In genomic region chr2:146510780-146511179, GRCm38 (mm10) we compare ENCODE assay signal across 8 mouse cellular contexts. TPM values are rescaled to one million over a fixed set of nuclear protein-coding genes. Genes with fewer than 3 reads are reported as not detected.
DNase-seq lines count a peak whose midpoint lies in the region; ATAC-seq lines count a peak whose summit lies in the region.

No protein-coding gene starts in this region.

- H3K4me1 ChIP-seq in lung, embryonic 16.5 days (replicated peaks; ENCODE audit: control insufficient read depth, insufficient read depth, low read length): peaks cover 4% of the 10 kb centered on the region; the same call in 1 of the 2 replicates
- peaks cover 3% of the 10 kb centered on the region for H3K4me1 ChIP-seq in intestine, embryonic 15.5 days (replicated peaks)
- H3K4me1 ChIP-seq in neural tube, embryonic 12.5 days: peaks cover 7% of the 10 kb centered on the region

- H3K27ac ChIP-seq in lung, embryonic 16.5 days (ENCODE audit: low read length): no peak overlapping the region
- H3K27ac ChIP-seq in intestine, embryonic 15.5 days: no peak overlapping the region
- no peak overlapping the region for H3K27ac ChIP-seq in neural tube, embryonic 12.5 days

- H3K4me3 ChIP-seq in lung, embryonic 16.5 days (ENCODE audit: low read length): peak overlapping the region; percentile 76
- peak overlapping the region; percentile 87 for H3K4me3 ChIP-seq in intestine, embryonic 15.5 days (replicated peaks)
- H3K4me3 ChIP-seq in neural tube, embryonic 12.5 days: peak overlapping the region; percentile 69; the same call in 1 of the 2 replicates

- intact Hi-C loops in left cerebral cortex, postnatal 4 days (cut with DNase I): no loop called here

- no peaks in the 10 kb centered on the region for H3K9me3 ChIP-seq in lung, embryonic 16.5 days (ENCODE audit: control insufficient read depth, low read length)
- no peaks in the 10 kb centered on the region for H3K9me3 ChIP-seq in intestine, embryonic 15.5 days
- H3K9me3 ChIP-seq in neural tube, embryonic 12.5 days: no peaks in the 10 kb centered on the region

- no peaks in the 10 kb centered on the region for H3K27me3 ChIP-seq in lung, embryonic 16.5 days (ENCODE audit: control insufficient read depth, insufficient read depth, low read depth, low read length)
- no peaks in the 10 kb centered on the region for H3K27me3 ChIP-seq in intestine, embryonic 15.5 days (replicated peaks)
- no peaks in the 10 kb centered on the region for H3K27me3 ChIP-seq in neural tube, embryonic 12.5 days (replicated peaks)

- peak overlapping the region; percentile 73 for H3K4me2 ChIP-seq in lung, embryonic 16.5 days (ENCODE audit: low read depth, low read length)
- H3K4me2 ChIP-seq in intestine, embryonic 15.5 days (replicated peaks): peak overlapping the region; percentile 87
- peak overlapping the region; percentile 76 for H3K4me2 ChIP-seq in neural tube, embryonic 12.5 days (replicated peaks)

- no peak for ATAC-seq in CD4-positive, CD25-positive, alpha-beta regulatory T cell, adult 4 months
- no peak for ATAC-seq in lung, embryonic 16.5 days (ENCODE audit: low read depth)
- no peak for ATAC-seq in intestine, embryonic 15.5 days
- no peak for ATAC-seq in neural tube, embryonic 12.5 days (ENCODE audit: low FRiP score, low read depth)

- WGBS in lung, embryonic 16.5 days: 40% methylated on average over 1 of the region's 1 CpGs
- 35% methylated on average over 1 of the region's 1 CpGs for WGBS in intestine, embryonic 15.5 days
- 33% methylated on average over 1 of the region's 1 CpGs for WGBS in neural tube, embryonic 12.5 days

- peak; percentile 11 for DNase-seq in CD4-positive, CD25-positive, alpha-beta regulatory T cell, adult 2 months (ENCODE audit: low read depth, low spot score)
- no peak for DNase-seq in lung, adult 18-20 months
- DNase-seq in adrenal gland, adult 2 months: no peak
- DNase-seq in left cerebral cortex, postnatal 4 days: no peak

- no peaks in the 10 kb centered on the region for H3K36me3 ChIP-seq in lung, embryonic 16.5 days (ENCODE audit: control insufficient read depth, insufficient read depth, low read length)
- no peaks in the 10 kb centered on the region for H3K36me3 ChIP-seq in intestine, embryonic 15.5 days
- H3K36me3 ChIP-seq in neural tube, embryonic 12.5 days: no peaks in the 10 kb centered on the region

- H3K9ac ChIP-seq in lung, embryonic 16.5 days (ENCODE audit: low read length): peak overlapping the region; percentile 92; the same call in 1 of the 2 replicates
- no peak overlapping the region; the same call in 1 of the 2 replicates for H3K9ac ChIP-seq in intestine, embryonic 15.5 days
- peak overlapping the region; percentile 76 for H3K9ac ChIP-seq in neural tube, embryonic 12.5 days

RNA-seq across cellular contexts. Expression of gene Ralgapa2, which starts 1.4 kb away (rescaled TPM):
- polyA plus RNA-seq in CD4-positive, CD25-positive, alpha-beta regulatory T cell, adult 4 months (2017; shearing (Covaris generic)): 10 to 100 TPM; 11.1 to 11.2 TPM
- polyA plus RNA-seq in lung, embryonic 16.5 days (2015; fragmentation: Nextera tagmentation; extraction: Ambion mirVana): 8.4 TPM in 2 replicates
- polyA plus RNA-seq in intestine, embryonic 15.5 days (2015; fragmentation: Nextera tagmentation; extraction: Ambion mirVana): 8.5 and 9.2 TPM in 2 replicates
- 10.0 and 11.4 TPM in 2 replicates for polyA plus RNA-seq in neural tube, embryonic 12.5 days (2016; fragmentation: Nextera tagmentation; extraction: Ambion mirVana)
- total RNA-seq in adrenal gland, adult 2 months (2021): 10 to 100 TPM; 22.1 to 28.4 TPM
- 10.2 and 12.9 TPM in 2 replicates for polyA plus RNA-seq in adrenal gland, adult 2 months (2012; rRNA removed)
- total RNA-seq in left cerebral cortex, postnatal 4 days (2021): 10 to 100 TPM; 42.1 to 42.5 TPM
